Mouse (Mus musculus) cerebellum, adult 18-20 months (tissue): ENCODE measurements at regions not wholly inside any gene's neighbourhood (a gene's known extent, or its start where the extent isn't known, plus 50 kb on each side); places are given as distances from the start of the nearest gene placed in this dataset.
A peak's percentile ranks its signal among the peaks of the same experiment; 100 is the strongest.

Experiments used
- DNase-seq, 2 experiments: peaks; one replicate each; pipeline ENCODE4 v3.0.0; 2021

- DNase-seq: no peak
These were observed 171.4 kb upstream of the Map3k1 start for GRCm38 (mm10) chr13:111980205-111980595.

GRCm38 (mm10) chr13:111981103-111981502, 172.3 kb upstream of the Map3k1 start:
- DNase-seq: no peak

- no peak for DNase-seq
These were observed 174.1 kb upstream of the Map3k1 start for GRCm38 (mm10) chr13:111982796-111983460.

- no peak for DNase-seq
These were observed 175.3 kb upstream of the Map3k1 start for GRCm38 (mm10) chr13:111984081-111984574.

- no peak for DNase-seq
These were observed 176.6 kb upstream of the Map3k1 start for GRCm38 (mm10) chr13:111985406-111985805.

- DNase-seq: no peak
These were observed 177.9 kb upstream of the Map3k1 start for GRCm38 (mm10) chr13:111986681-111987080.

GRCm38 (mm10) chr13:111987420-111987819, 178.6 kb upstream of the Map3k1 start:
- DNase-seq: no peak

GRCm38 (mm10) chr13:111990913-111991534, 182.2 kb upstream of the Map3k1 start:
- DNase-seq: no peak

GRCm38 (mm10) chr13:111992075-111992847, 183.5 kb upstream of the Map3k1 start:
- DNase-seq: no peak

GRCm38 (mm10) chr13:111994862-111995490, 186.2 kb upstream of the Map3k1 start:
- no peak for DNase-seq

GRCm38 (mm10) chr13:111995716-111996115, 186.9 kb upstream of the Map3k1 start:
- no peak for DNase-seq

GRCm38 (mm10) chr13:111996910-111997309, 188.1 kb upstream of the Map3k1 start:
- peak; percentile 75 to 80 for DNase-seq

GRCm38 (mm10) chr13:111997980-111998945, 189.5 kb upstream of the Map3k1 start:
- DNase-seq: no peak

- DNase-seq: no peak
These were observed 191.0 kb upstream of the Map3k1 start for GRCm38 (mm10) chr13:111999647-112000292.

GRCm38 (mm10) chr13:112000293-112000665, 191.5 kb upstream of the Map3k1 start:
- no peak for DNase-seq

- DNase-seq: no peak
These were observed 191.9 kb upstream of the Map3k1 start for GRCm38 (mm10) chr13:112000696-112001095.

- DNase-seq: no peak
These were observed 192.6 kb upstream of the Map3k1 start for GRCm38 (mm10) chr13:112001155-112002025.

- no peak for DNase-seq
These were observed 194.0 kb upstream of the Map3k1 start for GRCm38 (mm10) chr13:112002661-112003347.

- DNase-seq: no peak
These were observed 194.7 kb upstream of the Map3k1 start for GRCm38 (mm10) chr13:112003445-112003844.

- DNase-seq: no peak
These were observed 195.3 kb upstream of the Map3k1 start for GRCm38 (mm10) chr13:112004126-112004525.
